Mouse (Mus musculus) inflammation-experienced regulatory T-cells, adult 16 weeks (primary cell): ENCODE data around the gene Sox30. TPM values are rescaled to one million over a fixed set of nuclear protein-coding genes. Genes with fewer than 3 reads are reported as not detected.

Experiments used
- polyA plus RNA-seq: library from polyadenylated mRNA; unstranded; fragments of 100-300 nt; shearing (Covaris generic); gene quantifications from one replicate; pipeline ENCODE4 v1.2.1, GENCODE M21; 2017

The Sox30 gene
- not detected for polyA plus RNA-seq

GRCm38 (mm10) chr11:45979946-45980892, at the start of gene Sox30:
Sox30 (plus strand) TSS chr11:45980310.

GRCm38 (mm10) chr11:45944643-45945156, 35.4 kb upstream of the Sox30 start, which contains the start of gene Lsm11:
Lsm11 (minus strand) TSS chr11:45944935.

GRCm38 (mm10) chr11:45955127-45955627, 24.9 kb upstream of the Sox30 start, which contains the start of gene Thg1l:
Thg1l (minus strand) TSS chr11:45955494.

GRCm38 (mm10) chr11:46052105-46052659, 72.1 kb downstream of the Sox30 start, which contains the start of gene Gm12166:
Gm12166 (minus strand) TSS chr11:46052321.

GRCm38 (mm10) chr11:46055896-46056769, 76.0 kb downstream of the Sox30 start, which contains the start of gene Adam19:
Adam19 (plus strand) TSS chr11:46055992.

Other genes starting within 250 kb of the Sox30 start
- gene Clint1, start 128.3 kb upstream of the Sox30 start, polyA plus RNA-seq, result 50.7 TPM
- 2.7 TPM for gene Lsm11, start 35.4 kb upstream of the Sox30 start, polyA plus RNA-seq
- 6.6 TPM for gene Thg1l, start 24.8 kb upstream of the Sox30 start, polyA plus RNA-seq
- 8.0 TPM for gene Gm12166, start 72.0 kb downstream of the Sox30 start, polyA plus RNA-seq
- gene Adam19, start 75.7 kb downstream of the Sox30 start, polyA plus RNA-seq, result 61.0 TPM
- gene Nipal4, start 186.2 kb downstream of the Sox30 start, polyA plus RNA-seq, result 0.30 TPM